Mouse (Mus musculus) spleen, adult 2 months (tissue): Measurements from ENCODE around the gene Efs. TPM values are rescaled to one million over a fixed set of nuclear protein-coding genes. Genes with fewer than 3 reads are reported as not detected.
"Not testable (repeated sequence)": the region's sequence is repeated elsewhere in the genome, so short reads cannot be mapped to it uniquely, and the experiment has no call there.

ENCODE experiments used
- DNase-seq, 2 experiments: peaks; one replicate each; pipeline versions ENCODE4 v3.0.0 to v3.0.0-alpha.2; 2012 to 2021; ENCODE audit warnings: low spot score in 2 of 2, low read depth in 1 of 2
- H3K27ac ChIP-seq: fragments of 200-500 bp; 2 replicates; pipeline ENCODE4 v1.5.1; 2012; ENCODE audit warnings: low read length, inconsistent platforms; ENCODE audit not compliant: insufficient read depth
- H3K27me3 ChIP-seq: fragments of 200-500 bp; 2 replicates; pipeline ENCODE4 v1.6.1; 2012; ENCODE audit warnings: mild to moderate bottlenecking, moderate library complexity, low read length, inconsistent platforms; ENCODE audit not compliant: control insufficient read depth, insufficient read depth
- H3K36me3 ChIP-seq: fragments of 200-500 bp; 2 replicates; pipeline ENCODE4 v1.6.1; 2012; ENCODE audit warnings: mild to moderate bottlenecking, low read length, inconsistent platforms; ENCODE audit not compliant: control insufficient read depth, insufficient read depth
- H3K4me1 ChIP-seq: fragments of 200-500 bp; 2 replicates; pipeline ENCODE4 v1.6.1; 2011; ENCODE audit warnings: inconsistent platforms; ENCODE audit not compliant: control insufficient read depth, insufficient read depth, insufficient read length
- H3K4me3 ChIP-seq: fragments of 200-500 bp; 2 replicates; pipeline ENCODE4 v1.5.1; 2011; ENCODE audit warnings: mild to moderate bottlenecking, inconsistent platforms; ENCODE audit not compliant: insufficient read depth, insufficient read length; ENCODE audit errors: extremely low read depth
- CTCF ChIP-seq: fragments of 200-500 bp; IDR thresholded peaks from 2 replicates; pipeline ENCODE4 v1.5.1; 2011; ENCODE audit warnings: mild to moderate bottlenecking, inconsistent platforms; ENCODE audit not compliant: insufficient read depth, insufficient read length, insufficient replicate concordance; ENCODE audit errors: extremely low read depth
- POLR2A ChIP-seq: fragments of 200-500 bp; IDR thresholded peaks from 2 replicates; pipeline ENCODE4 v1.6.1; 2011; ENCODE audit warnings: low read depth, low read length, inconsistent platforms
- WGBS: fragments of 180-500 bp; shearing (Covaris S2); methylation state at CpG from one replicate; pipeline ENCODE4 v1.1.7; 2018; 5-methylcytosine and 5-hydroxymethylcytosine counted together
- polyA plus RNA-seq: library from polyadenylated mRNA; depleted of rRNA; stranded (reverse); fragments of >200 nt; gene quantifications from 2 replicates; pipeline ENCODE4 v1.2.3, GENCODE M21; 2012

The Efs gene
- polyA plus RNA-seq, 1 experiment = 2.4 TPM

DNA sequence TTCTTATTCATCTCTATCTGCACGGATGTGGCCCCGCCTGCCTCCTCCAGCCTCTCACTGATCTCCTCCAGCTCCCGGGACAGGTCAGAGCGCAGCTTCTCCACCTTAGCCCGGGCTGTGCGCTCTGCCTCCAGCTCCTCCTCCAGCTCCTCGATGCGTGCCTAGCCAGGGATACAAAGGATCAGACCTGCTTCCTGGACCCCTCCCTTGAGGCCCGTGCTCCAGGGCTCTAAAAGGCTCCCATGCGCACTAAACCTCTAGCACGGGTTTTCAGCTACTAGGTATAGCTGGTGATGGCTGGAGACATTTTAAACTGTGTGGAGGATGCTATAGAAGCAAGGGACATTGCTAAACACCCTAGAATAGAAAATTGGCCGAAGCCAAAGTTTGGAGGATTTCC lies 24.6 kb upstream of the Efs start:
- Histone ChIP-seq H3K27me3 (no peaks in the 10 kb centered on the region), H3K4me1 (no peaks in the 10 kb centered on the region), H3K36me3 (no peaks in the 10 kb centered on the region), H3K4me3 (no peak overlapping the region), H3K27ac (no peak overlapping the region)
- no peak for DNase-seq
- 67% methylated on average over 12 of the region's 12 CpGs for WGBS
- TF ChIP-seq POLR2A = no peak
- no peak for TF ChIP-seq CTCF

DNA sequence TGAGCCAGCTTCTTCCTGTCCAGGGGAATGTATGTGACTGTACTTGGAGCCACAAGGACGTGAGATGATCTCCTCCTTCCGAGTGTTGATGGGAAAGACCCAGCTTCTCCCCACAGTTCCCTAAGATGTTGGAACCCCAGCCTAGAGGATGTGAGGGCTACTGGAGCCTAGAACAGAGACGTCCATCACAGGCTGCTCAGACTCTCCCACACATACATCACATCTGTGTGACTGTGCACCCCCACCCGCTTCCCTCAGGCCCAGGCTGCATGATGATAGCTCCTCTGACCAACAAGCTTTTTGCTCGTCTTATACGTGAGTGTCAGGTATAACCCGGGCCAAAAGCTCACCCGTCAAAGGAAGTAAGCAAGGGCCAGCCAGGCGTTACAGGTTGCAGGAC lies 22.9 kb upstream of the Efs start:
- Histone ChIP-seq H3K4me3 (no peak overlapping the region), H3K27me3 (no peaks in the 10 kb centered on the region), H3K36me3 (no peaks in the 10 kb centered on the region), H3K27ac (no peak overlapping the region), H3K4me1 (no peaks in the 10 kb centered on the region)
- TF ChIP-seq POLR2A (no peak), CTCF (no peak)
- DNase-seq = no peak
- 84% methylated on average over 9 of the region's 9 CpGs for WGBS

DNA sequence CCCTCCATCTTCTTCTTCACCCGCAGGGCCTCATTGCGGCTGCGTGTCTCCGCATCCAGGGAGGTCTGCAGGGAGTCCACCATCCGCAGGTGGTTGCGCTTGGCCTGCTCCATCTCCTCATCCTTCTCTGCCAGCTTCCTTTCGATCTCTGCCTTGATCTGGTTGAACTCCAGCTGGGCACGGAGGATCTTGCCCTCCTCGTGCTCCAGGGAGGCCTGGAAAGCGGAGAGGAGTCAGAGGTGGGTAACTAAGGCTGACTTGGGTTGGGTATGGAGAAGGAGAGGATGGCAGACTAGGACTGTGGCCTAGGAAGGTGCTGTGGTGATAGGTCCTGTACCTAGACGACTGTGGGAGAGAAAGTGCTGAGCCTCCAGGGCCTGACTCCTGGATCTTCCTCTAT lies 21.1 kb upstream of the Efs start:
- H3K27ac ChIP-seq, DNase-seq, H3K27me3 ChIP-seq, H3K36me3 ChIP-seq, H3K4me3 ChIP-seq, H3K4me1 ChIP-seq: not testable (repeated sequence)
- WGBS = 87% methylated on average over 11 of the region's 11 CpGs

DNA sequence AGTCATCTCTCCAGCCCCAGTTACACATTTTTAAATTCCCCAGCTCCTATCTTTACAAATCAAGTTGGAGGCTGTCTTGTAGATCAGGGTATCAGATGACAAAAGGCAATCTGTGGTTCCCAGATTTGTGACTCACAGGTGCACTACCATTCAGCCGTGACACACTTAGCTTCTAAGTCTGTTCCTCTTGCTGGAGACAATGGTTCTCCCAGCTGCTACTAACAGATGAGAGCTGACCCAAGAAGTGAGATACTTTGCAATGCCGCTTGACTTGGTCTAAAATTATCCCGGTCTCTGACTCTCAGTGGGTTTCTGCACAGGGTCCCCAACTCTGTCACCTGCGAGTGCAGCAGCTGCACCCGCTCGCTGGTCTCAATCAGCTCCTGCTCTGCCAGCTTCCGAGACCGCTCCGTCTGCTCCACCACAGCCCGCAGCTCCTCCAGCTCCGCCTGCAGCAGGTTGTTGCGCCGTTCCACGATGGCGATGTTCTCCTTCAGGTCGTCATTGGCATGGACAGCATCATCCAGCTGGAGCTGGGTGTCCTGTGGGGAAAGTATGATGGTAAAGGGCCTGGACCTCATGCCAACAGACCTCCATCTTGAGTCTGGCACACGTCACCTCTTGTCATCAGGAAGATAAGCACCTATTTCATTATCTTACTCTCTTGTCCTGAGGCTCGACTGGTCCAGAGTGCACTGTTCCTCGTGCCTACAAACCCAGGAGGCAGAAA lies 20.2 kb upstream of the Efs start:
- no peak for DNase-seq
- H3K36me3 ChIP-seq = no peaks in the 10 kb centered on the region
- TF ChIP-seq CTCF = no peak
- no peak overlapping the region for H3K4me3 ChIP-seq
- H3K27me3 ChIP-seq = no peaks in the 10 kb centered on the region
- no peaks in the 10 kb centered on the region for H3K4me1 ChIP-seq
- WGBS = 85% methylated on average over 19 of the region's 19 CpGs
- H3K27ac ChIP-seq = no peak overlapping the region

DNA sequence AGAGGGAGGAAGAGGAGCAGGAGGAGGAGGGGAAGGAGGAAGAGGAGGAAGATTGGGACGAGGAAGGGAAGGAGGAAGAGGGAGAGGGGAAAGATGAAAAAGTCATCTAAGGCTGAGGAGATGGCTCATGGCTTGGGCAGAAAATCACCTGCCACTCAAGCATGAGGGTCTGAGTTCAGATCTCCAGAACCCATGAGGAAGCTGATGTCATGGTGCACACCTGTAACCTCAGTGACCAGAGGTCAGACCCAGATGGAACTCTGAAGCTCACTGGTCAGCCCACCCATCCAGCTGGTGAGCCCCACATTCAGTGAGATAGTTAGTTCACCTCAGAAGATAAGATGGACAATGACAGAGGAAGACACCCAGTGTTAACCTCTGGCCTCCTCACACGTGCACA lies 19.0 kb upstream of the Efs start:
- DNase-seq = no peak
- Histone ChIP-seq H3K4me3 (no peak overlapping the region), H3K27ac (no peak overlapping the region), H3K36me3 (no peaks in the 10 kb centered on the region), H3K27me3 (no peaks in the 10 kb centered on the region), H3K4me1 (no peaks in the 10 kb centered on the region)
- TF ChIP-seq CTCF = no peak
- no peak for TF ChIP-seq POLR2A
- WGBS = 52% methylated on average over 2 of the region's 2 CpGs

DNA sequence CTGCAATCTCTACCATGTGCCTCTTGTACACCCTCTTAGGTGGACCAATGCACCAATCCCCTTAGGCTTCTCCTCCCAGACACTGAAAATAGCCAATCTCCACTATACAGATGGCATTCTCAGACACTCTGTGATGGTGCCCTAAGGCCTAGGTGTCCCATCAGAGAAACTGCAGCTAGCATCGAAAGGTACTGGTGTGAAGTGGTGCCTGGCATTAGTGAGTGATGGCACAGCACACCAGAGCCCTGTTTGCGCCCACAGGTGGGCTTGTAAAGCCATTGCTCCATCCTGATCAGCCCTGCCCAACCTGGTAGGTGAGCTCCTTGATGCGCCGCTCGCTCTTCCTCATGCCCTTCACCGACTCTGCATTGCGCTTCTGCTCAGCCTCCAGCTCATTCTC lies 18.0 kb upstream of the Efs start:
- no peaks in the 10 kb centered on the region for H3K4me1 ChIP-seq
- H3K36me3 ChIP-seq = no peaks in the 10 kb centered on the region
- H3K27ac ChIP-seq = no peak overlapping the region
- DNase-seq = no peak
- H3K4me3 ChIP-seq = no peak overlapping the region
- H3K27me3 ChIP-seq = no peaks in the 10 kb centered on the region
- TF ChIP-seq POLR2A (no peak), CTCF (no peak)
- WGBS = 95% methylated on average over 7 of the region's 7 CpGs

DNA sequence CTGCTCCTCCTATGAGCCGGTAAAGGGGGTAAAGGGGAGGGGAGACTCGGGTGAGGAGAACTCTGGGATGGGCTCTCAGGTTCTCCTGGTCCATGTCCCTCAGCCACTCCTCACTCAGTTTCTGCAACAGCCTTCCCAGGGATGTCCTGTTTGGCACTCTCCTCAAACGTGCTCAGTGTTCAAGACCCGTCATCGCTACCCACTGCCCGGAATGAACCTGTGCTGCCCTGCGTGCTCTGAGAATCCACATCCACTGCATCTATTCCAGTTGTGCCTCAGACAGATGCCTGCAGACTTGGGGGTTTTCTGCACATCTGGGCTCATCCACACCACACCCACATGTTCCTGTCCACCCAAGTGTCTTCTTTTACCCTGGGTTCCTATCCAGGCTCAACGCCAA lies 16.6 kb upstream of the Efs start:
- Histone ChIP-seq H3K27me3 (no peaks in the 10 kb centered on the region), H3K27ac (no peak overlapping the region), H3K4me1 (no peaks in the 10 kb centered on the region), H3K36me3 (no peaks in the 10 kb centered on the region), H3K4me3 (no peak overlapping the region)
- TF ChIP-seq CTCF = no peak
- no peak for TF ChIP-seq POLR2A
- no peak for DNase-seq
- WGBS = 90% methylated on average over 8 of the region's 8 CpGs
